Mouse (Mus musculus): ENCODE measurements around the gene Gm49342. TPM values are rescaled to one million over a fixed set of nuclear protein-coding genes. Genes with fewer than 3 reads are reported as not detected.

Gene Gm49342
- total and polyA plus RNA-seq, 2 experiments from 2014 or later = not detected

- DNase-seq (ENCODE audit: low spot score) (no peak), ATAC-seq (ENCODE audit: insufficient read depth, low read depth) (no peak)
- H3K36me3 ChIP-seq (replicated peaks; ENCODE audit: control insufficient read depth, insufficient read depth, low read length) = no peaks in the 10 kb centered on the region
- H3K4me2 ChIP-seq (ENCODE audit: low read depth, low read length) = no peak overlapping the region
- H3K9ac ChIP-seq (replicated peaks; ENCODE audit: low read depth, low read length) = no peak overlapping the region
- no peak overlapping the region for H3K27ac ChIP-seq (ENCODE audit: low read depth)
- TF ChIP-seq CTCF (IDR thresholded peaks at IDR 0.05; ENCODE audit: low read depth) (no peak), EP300 (IDR thresholded peaks at IDR 0.05; ENCODE audit: low read depth) (no peak)
- no peaks in the 10 kb centered on the region for H3K27me3 ChIP-seq (ENCODE audit: control insufficient read depth, insufficient read depth, low read length)
- no peaks in the 10 kb centered on the region; the same call in 1 of the 2 replicates for H3K4me1 ChIP-seq (ENCODE audit: control insufficient read depth, insufficient read depth)
- 53% methylated on average over 5 of the region's 5 CpGs for WGBS
- no peak overlapping the region for H3K4me3 ChIP-seq (ENCODE audit: low read depth, low read length)
- H3K9me3 ChIP-seq (replicated peaks; ENCODE audit: control insufficient read depth, low read length) = no peaks in the 10 kb centered on the region
These were observed 37.5 kb downstream of the Gm49342 start for GRCm38 (mm10) chr14:50981837-50982236.

DNA sequence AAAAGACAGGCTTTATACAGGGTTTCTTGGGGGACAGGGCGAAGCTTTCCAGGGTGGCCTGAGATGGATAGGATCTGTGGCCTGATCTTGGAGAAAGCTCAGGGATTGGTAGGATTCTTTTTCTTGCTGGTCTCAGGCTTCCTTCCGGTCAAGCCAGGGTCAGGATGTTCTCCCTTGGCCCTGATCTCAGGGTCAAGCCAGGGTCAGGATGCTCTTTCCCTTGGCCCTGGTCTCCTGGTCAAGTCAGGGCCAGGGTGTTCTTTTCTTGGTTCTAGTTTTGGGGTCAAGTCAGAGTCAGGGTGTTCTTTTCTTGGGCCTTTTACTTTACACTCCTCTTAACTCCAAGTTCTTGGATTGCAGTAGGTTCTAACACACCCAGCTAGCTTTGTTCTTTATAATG, 43.4 kb downstream of the Gm49342 start:
- 70% methylated on average over 2 of the region's 2 CpGs for WGBS
- H3K4me3 ChIP-seq (ENCODE audit: low read depth, low read length) = no peak overlapping the region
- no peak overlapping the region for H3K9ac ChIP-seq (replicated peaks; ENCODE audit: low read depth, low read length)
- no peaks in the 10 kb centered on the region for H3K36me3 ChIP-seq (replicated peaks; ENCODE audit: control insufficient read depth, insufficient read depth, low read length)
- no peak overlapping the region for H3K4me2 ChIP-seq (ENCODE audit: low read depth, low read length)
- H3K4me1 ChIP-seq (ENCODE audit: control insufficient read depth, insufficient read depth) = no peaks in the 10 kb centered on the region
- H3K27me3 ChIP-seq (ENCODE audit: control insufficient read depth, insufficient read depth, low read length) = no peaks in the 10 kb centered on the region
- TF ChIP-seq EP300 (IDR thresholded peaks at IDR 0.05; ENCODE audit: low read depth) (no peak), CTCF (IDR thresholded peaks at IDR 0.05; ENCODE audit: low read depth) (no peak)
- H3K9me3 ChIP-seq (replicated peaks; ENCODE audit: control insufficient read depth, low read length) = no peaks in the 10 kb centered on the region
- DNase-seq (ENCODE audit: low spot score) = no peak
- H3K27ac ChIP-seq (ENCODE audit: low read depth) = no peak overlapping the region
- ATAC-seq (ENCODE audit: insufficient read depth, low read depth) = no peak

- ATAC-seq (ENCODE audit: insufficient read depth, low read depth) = no peak
- WGBS = 79% methylated on average over 3 of the region's 3 CpGs
- no peak overlapping the region for H3K9ac ChIP-seq (replicated peaks; ENCODE audit: low read depth, low read length)
- H3K4me2 ChIP-seq (ENCODE audit: low read depth, low read length) = no peak overlapping the region
- H3K4me3 ChIP-seq (ENCODE audit: low read depth, low read length) = no peak overlapping the region
- no peaks in the 10 kb centered on the region for H3K4me1 ChIP-seq (ENCODE audit: control insufficient read depth, insufficient read depth)
- DNase-seq (ENCODE audit: low spot score) = no peak
- H3K36me3 ChIP-seq (replicated peaks; ENCODE audit: control insufficient read depth, insufficient read depth, low read length) = no peaks in the 10 kb centered on the region
- no peaks in the 10 kb centered on the region for H3K9me3 ChIP-seq (replicated peaks; ENCODE audit: control insufficient read depth, low read length)
- H3K27ac ChIP-seq (ENCODE audit: low read depth) = no peak overlapping the region
- TF ChIP-seq EP300 (IDR thresholded peaks at IDR 0.05; ENCODE audit: low read depth) (no peak), CTCF (IDR thresholded peaks at IDR 0.05; ENCODE audit: low read depth) (no peak)
- no peaks in the 10 kb centered on the region for H3K27me3 ChIP-seq (ENCODE audit: control insufficient read depth, insufficient read depth, low read length)
These were observed 46.7 kb downstream of the Gm49342 start for GRCm38 (mm10) chr14:50991037-50991436.

GRCm38 (mm10) chr14:50997088-50997487, 52.8 kb downstream of the Gm49342 start:
- Histone ChIP-seq H3K27ac (ENCODE audit: low read depth) (peak overlapping the region; percentile 62; the same call in 1 of the 2 replicates), H3K4me3 (ENCODE audit: low read depth, low read length) (no peak overlapping the region), H3K27me3 (ENCODE audit: control insufficient read depth, insufficient read depth, low read length) (no peaks in the 10 kb centered on the region), H3K4me1 (ENCODE audit: control insufficient read depth, insufficient read depth) (no peaks in the 10 kb centered on the region), H3K4me2 (ENCODE audit: low read depth, low read length) (no peak overlapping the region), H3K9ac (replicated peaks; ENCODE audit: low read depth, low read length) (no peak overlapping the region), H3K9me3 (replicated peaks; ENCODE audit: control insufficient read depth, low read length) (no peaks in the 10 kb centered on the region), H3K36me3 (replicated peaks; ENCODE audit: control insufficient read depth, insufficient read depth, low read length) (no peaks in the 10 kb centered on the region)
- 47% methylated on average over 3 of the region's 3 CpGs for WGBS
- DNase-seq (ENCODE audit: low spot score) (no peak), ATAC-seq (ENCODE audit: insufficient read depth, low read depth) (no peak)
- TF ChIP-seq CTCF (IDR thresholded peaks at IDR 0.05; ENCODE audit: low read depth) (no peak), EP300 (IDR thresholded peaks at IDR 0.05; ENCODE audit: low read depth) (no peak)

GRCm38 (mm10) chr14:50997999-50998666, 53.8 kb downstream of the Gm49342 start:
- Histone ChIP-seq H3K9ac (replicated peaks; ENCODE audit: low read depth, low read length) (no peak overlapping the region), H3K27ac (ENCODE audit: low read depth) (peak overlapping the region; percentile 62), H3K4me2 (ENCODE audit: low read depth, low read length) (no peak overlapping the region), H3K9me3 (replicated peaks; ENCODE audit: control insufficient read depth, low read length) (no peaks in the 10 kb centered on the region), H3K4me1 (ENCODE audit: control insufficient read depth, insufficient read depth) (no peaks in the 10 kb centered on the region), H3K27me3 (ENCODE audit: control insufficient read depth, insufficient read depth, low read length) (no peaks in the 10 kb centered on the region), H3K4me3 (ENCODE audit: low read depth, low read length) (no peak overlapping the region), H3K36me3 (replicated peaks; ENCODE audit: control insufficient read depth, insufficient read depth, low read length) (no peaks in the 10 kb centered on the region)
- DNase-seq (ENCODE audit: low spot score) = peak; percentile 59
- peak; percentile 68 for ATAC-seq (ENCODE audit: insufficient read depth, low read depth)
- TF ChIP-seq EP300 (IDR thresholded peaks at IDR 0.05; ENCODE audit: low read depth) (peak; percentile 83; the same call in 1 of the 2 replicates), CTCF (IDR thresholded peaks at IDR 0.05; ENCODE audit: low read depth) (no peak)
- WGBS = 52% methylated on average over 2 of the region's 2 CpGs

All from heart, postnatal 0 days (tissue).